Mouse (Mus musculus) thymus, postnatal 25 days (tissue): ENCODE measurements around the gene Mmel1.
A peak's percentile ranks its signal among the peaks of the same experiment; 100 is the strongest.

Experiments used
- DNase-seq: peaks from one replicate; pipeline ENCODE4 v3.0.0; 2022

Gene Mmel1

DNA sequence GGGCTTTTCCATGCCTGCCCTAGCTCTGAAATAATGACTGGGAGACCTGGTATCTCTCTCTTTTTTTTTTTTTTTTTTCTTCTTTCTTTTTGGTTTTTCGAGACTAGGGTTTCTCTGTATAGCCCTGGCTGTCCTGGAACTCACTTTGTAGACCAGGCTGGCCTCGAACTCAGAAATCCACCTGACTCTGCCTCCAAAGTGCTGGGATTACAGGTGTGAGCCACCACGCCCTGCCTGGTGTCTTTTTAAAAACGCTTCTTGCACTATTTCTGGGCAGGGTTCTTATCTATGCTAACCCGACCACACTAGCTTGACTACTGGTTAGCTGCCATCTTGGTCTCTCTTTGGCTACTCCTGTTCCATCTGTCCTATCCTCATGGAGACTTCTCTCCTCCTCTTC, 39.1 kb downstream of the Mmel1 start:
- no peak for DNase-seq

DNA sequence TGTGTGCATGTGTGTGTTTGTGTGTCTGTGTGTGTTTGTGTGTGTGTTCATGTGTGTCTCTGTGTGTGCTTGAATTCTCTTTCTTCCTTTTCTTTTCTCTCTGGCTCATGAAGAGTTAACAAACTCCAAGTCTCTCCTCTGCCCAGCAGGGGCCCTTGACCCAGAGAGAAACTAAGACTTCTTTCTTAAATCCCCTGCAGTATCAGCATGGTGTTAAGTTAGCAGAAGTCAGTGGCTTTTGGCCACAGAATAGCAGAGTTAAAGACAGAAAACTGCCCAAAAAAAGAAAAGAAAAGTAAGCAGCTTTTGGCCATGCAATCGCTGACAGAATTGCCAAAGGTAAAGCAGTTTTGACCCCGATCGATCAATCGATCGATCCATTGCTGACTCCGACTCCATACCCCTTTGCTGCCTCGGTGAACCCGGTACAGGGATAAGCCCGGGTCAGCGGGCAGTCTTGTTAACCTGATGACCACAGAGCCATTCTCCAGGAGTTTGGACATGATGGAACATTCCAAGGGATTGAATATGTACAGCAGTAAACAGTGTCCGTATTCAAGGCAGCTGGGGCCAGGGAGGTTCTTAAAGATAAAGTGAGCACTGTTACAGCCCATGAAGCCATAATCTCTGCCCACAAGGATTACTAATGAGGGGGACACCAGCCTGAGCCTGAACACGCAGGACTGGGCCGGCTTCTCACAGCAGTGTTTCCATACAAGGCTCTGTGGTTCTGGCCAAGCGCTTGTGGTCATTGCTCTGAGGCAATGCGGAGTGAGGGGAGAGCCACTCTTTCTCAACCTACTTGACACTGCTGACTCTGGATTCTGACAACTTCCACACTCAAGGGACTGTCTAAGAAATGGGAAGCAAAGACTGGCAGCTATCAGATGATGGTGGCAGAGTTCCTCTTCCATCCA, 41.5 kb downstream of the Mmel1 start:
- no peak for DNase-seq

GRCm38 (mm10) chr4:154911644-154912043, 42.3 kb downstream of the Mmel1 start:
- no peak for DNase-seq

GRCm38 (mm10) chr4:154913845-154914244, 44.5 kb downstream of the Mmel1 start:
- DNase-seq, result no peak

GRCm38 (mm10) chr4:154914252-154914651, 44.9 kb downstream of the Mmel1 start:
- DNase-seq, result no peak

- DNase-seq, result no peak
Observed at GRCm38 (mm10) chr4:154914707-154915106, 45.3 kb downstream of the Mmel1 start.

DNA sequence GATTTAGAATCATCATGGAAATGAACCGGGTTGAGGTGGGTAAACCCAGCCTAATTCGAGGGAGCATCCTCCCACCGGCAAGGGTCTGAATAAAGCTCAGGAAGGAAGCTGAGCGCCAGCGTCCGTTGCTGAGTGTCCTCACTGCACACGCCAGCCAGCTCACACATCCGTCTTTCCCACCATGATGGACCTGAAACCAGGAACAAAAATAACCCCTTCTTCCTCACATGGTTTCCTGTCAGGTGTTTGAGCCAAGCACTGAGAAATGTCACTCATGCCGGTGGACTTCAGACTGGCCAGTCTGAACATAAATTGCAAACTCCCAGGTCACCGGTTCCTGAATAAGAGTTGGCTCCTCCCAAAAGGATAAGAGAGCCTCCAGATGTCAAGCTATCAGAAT, 45.9 kb downstream of the Mmel1 start:
- no peak for DNase-seq

- DNase-seq, result no peak
Observed at GRCm38 (mm10) chr4:154916662-154917061, 47.3 kb downstream of the Mmel1 start.

DNA sequence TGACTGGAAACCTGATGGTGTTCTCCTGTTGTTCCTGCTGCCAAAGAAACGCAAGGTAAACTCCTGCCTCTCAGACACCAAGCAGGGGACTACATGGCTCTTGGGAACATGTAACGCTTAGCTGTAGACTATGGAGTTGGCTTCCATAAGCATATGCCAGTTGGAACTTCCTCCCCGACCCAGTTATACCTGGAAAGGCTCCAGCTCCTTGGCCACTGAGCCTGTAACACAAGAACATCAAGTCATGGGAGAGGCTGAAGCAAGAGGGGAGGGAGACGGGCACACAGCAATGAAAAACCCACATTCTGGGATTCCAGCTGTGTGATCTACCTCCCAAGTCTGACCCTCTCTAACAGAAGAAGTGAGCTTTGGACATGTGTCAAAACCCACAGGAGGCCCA, 52.9 kb downstream of the Mmel1 start:
- no peak for DNase-seq

GRCm38 (mm10) chr4:154922931-154923330, 53.5 kb downstream of the Mmel1 start:
- no peak for DNase-seq

DNA sequence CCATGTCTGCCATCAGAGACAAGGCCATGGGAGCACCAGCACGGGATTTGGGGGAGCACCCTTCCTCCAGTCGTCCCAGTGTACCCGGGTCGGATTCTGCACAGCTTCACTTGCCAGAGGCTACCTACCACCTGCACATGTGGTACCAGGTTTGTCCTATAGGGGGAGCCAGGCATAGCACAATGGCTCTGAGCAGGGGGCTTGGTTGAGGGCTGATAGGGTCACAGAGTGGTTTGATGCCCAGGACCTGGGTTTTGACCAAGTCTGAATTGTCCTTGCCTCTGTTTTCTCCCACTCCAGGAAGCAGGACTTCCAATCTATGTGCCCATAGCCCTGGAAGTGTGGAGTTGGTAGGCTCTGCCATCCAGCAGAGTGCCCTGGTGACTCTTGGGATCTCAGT, 56.0 kb downstream of the Mmel1 start:
- peak; percentile 75 for DNase-seq

- peak; percentile 59 for DNase-seq
Observed at GRCm38 (mm10) chr4:154926969-154927898, 57.8 kb downstream of the Mmel1 start.

GRCm38 (mm10) chr4:154927899-154928337, 58.5 kb downstream of the Mmel1 start:
- peak; percentile 65 for DNase-seq

DNA sequence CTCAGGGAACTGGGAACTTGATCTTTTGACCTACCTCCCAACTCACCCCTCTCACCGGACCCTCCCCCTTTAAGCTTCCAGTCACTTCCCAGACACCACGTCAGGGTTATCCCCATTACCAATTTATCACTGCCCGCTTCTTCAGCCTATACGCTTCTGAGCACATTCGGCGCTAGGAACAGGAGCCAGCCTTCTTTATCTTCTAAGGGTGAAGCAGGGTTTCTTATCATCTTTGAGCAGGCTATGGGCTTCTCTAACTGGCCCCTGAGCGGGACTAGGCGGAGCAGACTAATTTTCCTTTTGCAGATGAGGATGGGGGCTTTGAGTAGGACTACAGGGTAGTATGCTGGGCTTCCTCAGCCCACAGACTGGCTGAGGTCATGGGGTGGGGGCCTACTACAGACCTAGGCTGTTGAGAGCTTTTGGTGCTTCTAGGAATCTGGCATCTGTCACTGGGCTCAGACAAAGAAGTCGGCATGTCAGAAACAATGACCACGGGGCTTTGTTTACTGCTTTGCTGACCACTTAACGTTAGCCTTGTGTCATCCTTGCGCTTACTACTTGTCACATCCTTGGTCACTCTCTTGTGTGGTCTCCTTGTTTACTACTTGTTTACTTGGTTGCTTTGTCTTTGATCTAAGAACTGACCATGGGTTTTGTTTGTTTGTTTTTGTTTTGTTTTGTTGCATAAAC, 59.2 kb downstream of the Mmel1 start, which contains the start of gene Tnfrsf14:
Gene Tnfrsf14 (minus strand): TSS at position 169 of the 693 bp plus-strand sequence.
- no peak for DNase-seq

DNA sequence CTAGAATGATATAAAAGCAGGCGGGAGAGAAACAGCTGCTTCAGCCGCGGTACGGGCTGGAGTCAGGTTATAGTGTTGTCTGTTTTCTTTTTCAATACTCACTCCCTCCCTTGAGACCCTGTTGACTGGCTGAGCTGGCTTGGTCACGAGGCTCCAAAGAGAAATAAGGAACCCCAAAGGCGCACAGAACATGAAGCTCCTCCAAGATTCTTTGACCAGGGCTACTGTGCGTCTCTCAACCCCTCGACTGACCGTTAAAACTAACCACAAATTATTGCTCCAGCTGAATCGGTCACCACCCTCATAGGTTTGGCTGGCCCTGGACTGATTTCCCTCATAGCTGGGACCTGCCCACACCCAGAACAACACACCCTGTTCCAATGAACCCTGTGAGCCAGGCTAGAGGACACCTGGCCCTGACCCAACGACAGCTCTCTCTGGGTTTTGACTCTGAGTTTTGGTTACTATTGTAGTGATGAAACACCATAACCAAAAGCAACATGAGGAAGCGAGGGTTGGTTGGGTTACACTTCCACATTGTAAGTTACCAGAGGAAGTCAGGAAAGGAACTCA, 59.8 kb downstream of the Mmel1 start:
- DNase-seq, result no peak

DNA sequence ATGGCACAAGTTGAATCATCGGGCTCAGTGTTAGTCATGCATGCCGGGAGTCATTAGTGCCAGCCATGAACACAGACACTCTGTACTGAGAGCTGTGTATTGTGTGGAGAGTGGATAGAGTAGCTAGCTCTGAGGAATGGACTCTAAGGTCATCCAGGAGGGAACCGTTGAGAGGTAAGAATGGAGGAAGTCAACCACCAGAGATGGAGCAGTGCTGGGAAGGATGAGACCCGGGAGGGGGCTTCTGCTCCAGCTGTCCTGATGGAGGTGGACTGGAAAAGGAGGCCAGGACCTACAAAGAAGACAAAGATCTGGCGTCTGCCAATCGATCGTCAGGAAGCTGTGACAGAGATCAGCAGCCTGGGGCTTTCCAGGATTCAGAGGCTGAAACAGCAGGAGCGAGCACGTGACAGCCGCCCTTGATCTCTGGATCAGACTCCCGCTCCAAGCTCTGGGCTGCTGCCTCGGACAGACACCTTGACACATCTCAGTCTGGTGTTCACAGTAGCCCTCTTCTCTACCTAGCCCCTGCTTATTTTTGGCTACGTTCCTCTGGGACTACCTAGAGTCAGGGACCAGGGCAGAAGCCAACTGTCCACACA, 64.0 kb downstream of the Mmel1 start:
- DNase-seq, result no peak

DNA sequence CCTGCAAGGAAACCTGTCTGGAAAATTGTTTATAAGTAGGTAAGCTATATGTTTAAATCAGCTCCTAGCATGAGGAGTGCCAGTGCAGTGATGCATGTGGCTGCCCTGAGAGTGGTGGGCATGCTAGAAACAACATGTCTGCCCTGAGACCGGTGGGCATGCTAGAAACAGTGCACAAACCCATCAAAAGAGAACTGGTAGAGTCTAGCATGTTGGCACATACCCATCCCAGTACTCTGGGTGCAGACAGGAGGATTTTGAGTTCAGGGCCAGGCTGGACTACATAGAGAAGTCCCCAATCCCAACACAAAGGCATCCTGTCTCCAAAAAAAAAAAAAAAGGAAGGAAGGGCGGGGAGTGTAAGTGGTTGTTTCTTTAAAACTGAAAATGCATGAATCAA, 65.4 kb downstream of the Mmel1 start:
- DNase-seq, result no peak

GRCm38 (mm10) chr4:154935788-154936187, 66.4 kb downstream of the Mmel1 start:
- DNase-seq, result peak; percentile 75

GRCm38 (mm10) chr4:154936542-154937255, 67.3 kb downstream of the Mmel1 start:
- DNase-seq, result peak; percentile 72

- DNase-seq, result no peak
Observed at GRCm38 (mm10) chr4:154937746-154938145, 68.4 kb downstream of the Mmel1 start.

- DNase-seq, result no peak
Observed at GRCm38 (mm10) chr4:154940156-154940555, 70.8 kb downstream of the Mmel1 start.
